Mouse (Mus musculus): ENCODE data around the gene Tmem254a.
"Not testable (repeated sequence)": the region's sequence is repeated elsewhere in the genome, so short reads cannot be mapped to it uniquely, and the experiment has no call there.

Gene Tmem254a

GRCm38 (mm10) chr14:25927562-25927881 lies at the start of gene Tmem254a:
Gene Tmem254a (minus strand): TSS chr14:25927672.
- DNase-seq (ENCODE audit: low spot score) = not testable (repeated sequence)

DNA sequence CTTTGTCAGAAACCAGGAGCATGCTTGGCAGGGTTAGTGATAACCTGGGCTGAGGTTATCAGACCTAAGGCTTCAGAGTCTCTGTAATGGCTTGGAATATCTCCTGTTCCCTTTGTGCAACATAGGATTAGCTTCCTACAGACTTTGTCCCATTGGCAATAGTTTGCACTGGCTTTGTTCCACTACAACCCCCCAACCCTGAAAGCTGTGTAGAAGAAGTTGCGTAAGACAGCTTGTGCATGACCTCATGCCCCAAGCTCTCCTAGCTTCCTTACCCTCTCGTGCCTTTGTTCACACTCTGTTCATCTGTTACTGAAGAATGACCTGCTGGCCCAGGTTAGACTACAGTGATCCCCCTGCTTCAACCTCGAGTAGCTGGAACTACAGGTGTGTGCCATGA lies 30.4 kb upstream of the Tmem254a start:
- not testable (repeated sequence) for DNase-seq (ENCODE audit: low spot score)

GRCm38 (mm10) chr14:25938004-25938403 lies 10.5 kb upstream of the Tmem254a start, which contains the start of gene Cphx1:
Gene Cphx1 (plus strand): TSS chr14:25938304.
- DNase-seq (ENCODE audit: low spot score) = not testable (repeated sequence)

GRCm38 (mm10) chr14:25936867-25937630 lies 9.6 kb upstream of the Tmem254a start:
- DNase-seq (ENCODE audit: low spot score) = not testable (repeated sequence)

DNA sequence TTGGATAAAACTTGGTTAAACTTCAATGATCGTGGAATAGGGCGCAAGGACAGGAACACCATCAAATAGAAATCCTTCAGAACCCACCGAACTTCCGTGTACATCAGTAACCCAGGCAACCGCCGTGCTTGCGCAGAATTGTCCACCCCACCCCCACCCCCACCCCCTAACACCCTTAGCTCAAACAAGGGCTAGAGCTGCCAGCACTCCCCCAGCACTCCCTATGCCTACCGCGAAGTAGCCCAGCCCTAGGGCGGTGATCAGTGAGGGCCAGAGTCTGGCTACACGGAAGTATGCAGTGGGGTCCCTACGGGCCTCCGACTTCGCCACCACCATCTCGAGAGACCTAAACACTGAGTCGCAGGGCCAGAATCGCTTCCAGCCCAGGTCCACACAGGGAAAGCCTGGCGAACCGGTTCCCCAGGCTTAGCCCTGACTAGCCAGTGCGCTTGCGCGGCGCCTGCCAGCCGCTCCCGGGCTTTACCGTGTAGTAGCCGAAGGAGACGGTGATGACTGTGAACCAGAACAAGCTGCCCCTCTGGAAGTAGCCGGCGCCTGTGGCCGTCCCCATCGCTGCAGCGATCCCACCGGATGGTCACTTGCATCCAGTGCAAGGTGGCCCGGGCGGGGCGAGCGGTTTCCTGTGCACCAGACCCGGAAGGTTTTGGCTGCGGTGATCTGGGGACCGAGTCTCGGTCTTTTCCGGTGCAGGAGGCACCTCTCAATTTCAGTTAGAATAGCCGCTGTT lies 484 bp downstream of the Tmem254a start:
- DNase-seq (ENCODE audit: low spot score) = not testable (repeated sequence)

DNA sequence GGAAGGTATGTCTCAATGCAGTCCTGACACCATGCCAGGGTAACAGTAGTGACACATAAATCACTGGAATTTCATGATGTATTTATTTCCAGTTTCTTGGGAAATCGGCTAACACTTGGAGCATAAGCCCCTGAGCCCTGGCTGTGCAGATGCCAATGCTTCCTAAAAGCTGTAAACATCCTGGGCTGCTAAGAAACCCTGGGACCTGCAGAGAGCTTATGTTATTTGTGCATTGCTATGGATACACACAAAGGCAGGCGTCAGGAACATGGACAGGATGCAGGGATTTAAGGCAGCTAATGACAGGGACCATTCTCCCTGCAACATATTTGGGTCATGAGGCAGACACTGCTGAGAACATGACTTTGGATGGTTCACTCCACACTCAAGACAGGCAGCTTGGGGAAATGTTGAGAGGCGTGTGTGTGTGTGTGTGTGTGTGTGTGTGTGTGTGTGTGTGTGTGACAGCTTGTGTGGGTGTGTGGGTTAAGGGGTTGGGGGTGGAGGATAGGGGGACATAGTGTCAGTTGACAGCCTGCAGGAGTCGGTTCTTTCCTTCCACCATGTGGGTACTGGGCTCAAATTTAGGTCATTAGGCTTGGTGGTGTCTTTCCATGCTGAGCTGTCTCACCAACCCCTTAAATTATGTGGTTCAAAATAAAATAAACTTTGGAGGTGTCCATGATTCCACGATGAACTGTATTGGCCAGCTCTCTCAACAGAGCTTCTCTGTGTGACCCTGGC lies 8.9 kb downstream of the Tmem254a start:
- not testable (repeated sequence) for DNase-seq (ENCODE audit: low spot score)

DNA sequence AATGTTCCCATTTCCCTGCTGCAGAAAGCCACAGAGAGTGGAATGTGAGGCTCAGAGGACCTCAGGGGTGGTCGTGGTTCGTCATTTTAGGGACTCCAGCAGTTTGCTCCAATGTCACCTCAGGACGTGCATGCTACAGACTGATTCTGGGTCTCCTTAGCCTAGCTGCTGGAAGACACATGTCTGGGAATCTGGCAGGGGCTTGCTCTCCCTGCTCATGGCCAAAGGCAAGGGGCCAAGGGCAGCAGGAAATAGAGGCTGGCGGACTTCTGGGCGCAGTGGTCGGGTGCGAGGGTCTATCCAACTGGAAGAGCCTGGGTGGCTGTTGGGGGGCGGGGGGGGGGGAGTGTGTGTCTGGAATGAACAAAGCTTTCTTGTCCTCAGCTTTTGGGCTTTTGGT lies 18.5 kb downstream of the Tmem254a start:
- DNase-seq (ENCODE audit: low spot score) = not testable (repeated sequence)

- DNase-seq (ENCODE audit: low spot score) = not testable (repeated sequence)
Measured at GRCm38 (mm10) chr14:25907272-25907671, 20.2 kb downstream of the Tmem254a start.

DNA sequence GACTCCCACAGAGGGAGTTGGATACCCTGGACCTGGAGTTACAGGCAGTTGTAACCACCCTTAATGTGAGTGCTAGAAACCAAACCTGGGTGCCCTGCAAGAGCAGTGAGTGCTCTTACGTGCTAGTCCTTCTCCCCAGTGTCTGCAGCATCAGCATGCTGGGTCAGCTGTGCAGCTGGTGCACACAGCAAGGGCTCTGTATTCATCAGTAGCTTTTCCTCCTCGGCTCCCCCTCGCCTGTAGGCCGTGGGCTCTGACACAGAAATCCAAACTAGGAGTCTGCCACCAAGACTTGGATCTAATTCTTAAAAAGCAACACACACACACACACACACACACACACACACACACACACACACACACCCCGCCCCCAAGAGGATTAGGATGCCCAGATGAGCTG lies 22.2 kb downstream of the Tmem254a start:
- DNase-seq (ENCODE audit: low spot score) = not testable (repeated sequence)

- not testable (repeated sequence) for DNase-seq (ENCODE audit: low spot score)
Measured at GRCm38 (mm10) chr14:25903000-25903399, 24.5 kb downstream of the Tmem254a start, which contains the start of gene Plac9a. Gene Plac9a (minus strand): TSS chr14:25903100.

- not testable (repeated sequence) for DNase-seq (ENCODE audit: low spot score)
Measured at GRCm38 (mm10) chr14:25895686-25896085, 31.8 kb downstream of the Tmem254a start.

DNA sequence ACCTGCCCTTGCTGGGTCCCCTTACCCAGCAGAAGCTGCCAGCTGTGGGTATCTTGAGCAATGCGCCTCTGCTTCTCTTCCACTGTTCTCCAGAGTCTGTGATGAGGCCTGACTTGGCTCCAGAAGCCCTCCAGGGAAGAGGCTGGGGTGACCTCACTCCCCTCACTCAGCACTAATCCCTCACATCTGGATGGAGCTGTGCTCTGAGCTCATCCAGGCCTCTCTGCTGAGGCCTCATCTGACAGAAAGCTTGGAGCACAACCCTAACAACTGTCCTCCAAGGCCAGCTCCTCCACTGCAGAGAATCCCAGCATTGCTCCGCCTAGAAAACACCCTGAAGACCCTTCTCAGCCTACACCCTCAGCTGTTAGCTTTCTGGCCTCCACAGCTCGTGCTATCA lies 32.9 kb downstream of the Tmem254a start:
- DNase-seq (ENCODE audit: low spot score) = not testable (repeated sequence)

- not testable (repeated sequence) for DNase-seq (ENCODE audit: low spot score)
Measured at GRCm38 (mm10) chr14:25885886-25886285, 41.6 kb downstream of the Tmem254a start.

- not testable (repeated sequence) for DNase-seq (ENCODE audit: low spot score)
Measured at GRCm38 (mm10) chr14:25881769-25882168, 45.7 kb downstream of the Tmem254a start.

GRCm38 (mm10) chr14:25876640-25877039 lies 50.8 kb downstream of the Tmem254a start:
- DNase-seq (ENCODE audit: low spot score) = not testable (repeated sequence)

Data from MN1 (cell line).